Mouse (Mus musculus) CD8-positive naive resting alpha-beta T cell, adult 57 days (primary cell): Measurements from ENCODE around the gene Gm29110. TPM values are rescaled to one million over a fixed set of nuclear protein-coding genes. Genes with fewer than 3 reads are reported as not detected.

Source experiments
- total RNA-seq: library from RNA; stranded (reverse); gene quantifications from one replicate; pipeline ENCODE4 v1.2.4, GENCODE M21; 2023

Gm29110 gene
- total RNA-seq, result not detected

GRCm38 (mm10) chrY:74470231-74470630, at the start of gene Gm29110:
Gene Gm29110, plus strand, starts transcription at chrY:74470531.

Other genes with a start within 250 kb of the Gm29110 start
- not detected for gene Gm21913, start 153.4 kb downstream of the Gm29110 start, total RNA-seq